Mouse (Mus musculus): ENCODE data around the gene Eml2. TPM values are rescaled to one million over a fixed set of nuclear protein-coding genes. Genes with fewer than 3 reads are reported as not detected.
A peak's percentile ranks its signal among the peaks of the same experiment; 100 is the strongest.

Eml2 gene
- total RNA-seq, 2 experiments from 2014 or later: 124 to 156 TPM

DNA sequence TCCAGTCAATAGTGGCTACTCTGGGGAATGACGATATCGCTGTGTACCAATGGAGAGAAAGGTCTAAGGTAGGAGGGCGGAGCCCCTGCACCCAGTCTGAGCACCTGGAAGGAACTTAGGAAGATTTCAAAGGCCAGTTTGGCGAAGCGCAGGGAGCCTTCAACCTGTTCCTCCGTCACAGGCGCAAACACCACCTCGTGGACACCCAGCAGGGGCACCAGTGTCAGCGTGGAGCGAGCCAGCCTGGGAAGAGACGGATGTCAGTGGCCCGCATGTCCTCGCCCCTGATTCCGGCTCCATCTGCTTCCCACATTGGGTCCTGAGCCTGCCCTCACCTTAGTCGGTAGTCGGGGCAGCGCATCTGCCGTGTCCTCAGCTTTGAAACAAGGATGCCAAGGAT, 16.8 kb upstream of the Eml2 start:
- DNase-seq (ENCODE audit: low spot score in 2 of 2): no peak
- intact Hi-C loops (cut with DNase I): no loop called here

DNA sequence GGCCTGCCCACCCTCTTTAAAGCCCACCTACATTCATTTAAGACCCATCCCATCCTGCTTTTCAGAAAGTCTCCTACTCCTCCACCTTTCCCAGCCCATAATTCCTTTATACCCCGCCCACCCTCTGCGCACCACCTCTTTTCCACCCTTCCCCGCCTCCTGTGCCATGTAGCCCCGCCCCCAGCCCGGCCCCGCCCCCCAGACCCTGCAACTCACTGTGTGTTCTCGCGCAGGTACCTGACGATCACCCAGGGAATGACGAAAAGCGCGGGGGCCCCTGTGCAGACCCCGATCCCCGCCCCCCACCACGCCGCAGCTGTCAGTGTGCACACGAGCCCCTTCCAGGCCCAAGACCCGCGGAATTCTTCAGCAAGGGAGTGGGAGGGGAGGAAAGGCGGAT, 16.1 kb upstream of the Eml2 start:
- DNase-seq (ENCODE audit: low spot score in 2 of 2): no peak
- intact Hi-C loops (cut with DNase I): no loop called here

DNA sequence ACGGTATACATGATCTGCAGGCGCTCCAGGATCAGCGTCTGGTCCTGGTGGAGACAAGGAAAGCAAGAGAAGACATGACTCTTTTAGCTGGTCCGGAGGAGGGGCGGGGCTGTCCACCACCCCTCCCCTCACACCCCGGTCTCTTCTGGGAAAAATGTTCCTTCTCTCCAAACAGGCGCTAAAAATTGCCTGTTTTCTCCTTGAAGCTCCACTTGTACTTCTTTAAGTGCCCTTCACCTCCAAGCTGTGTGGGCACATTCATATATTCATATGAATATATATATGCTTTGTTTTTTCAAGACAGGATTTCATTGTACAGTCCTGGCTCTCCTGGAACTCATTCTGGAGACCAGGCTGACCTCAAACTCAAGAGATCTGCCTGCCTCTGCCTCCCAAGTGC, 13.3 kb upstream of the Eml2 start:
- intact Hi-C loops (cut with DNase I): no loop called here

DNA sequence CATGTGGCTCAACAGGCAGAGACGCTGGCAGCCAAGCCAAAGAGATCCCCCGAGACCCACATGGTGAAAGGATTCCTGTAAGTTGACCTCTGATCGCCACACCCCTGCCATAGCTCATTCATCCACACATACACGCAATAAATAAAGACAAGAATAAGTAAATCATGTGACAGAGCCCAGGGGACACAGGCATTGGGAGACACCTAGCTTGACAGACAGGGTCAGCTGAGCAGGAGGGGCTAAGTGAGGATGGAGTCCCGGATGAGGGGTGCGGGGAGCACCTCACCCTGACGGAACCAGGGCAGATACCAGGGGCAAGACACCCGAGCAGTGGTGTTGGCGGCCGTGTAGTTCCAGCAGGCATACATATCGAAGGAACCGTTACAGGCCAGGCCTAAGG, 12.5 kb upstream of the Eml2 start:
- intact Hi-C loops (cut with DNase I): no loop called here

More for the DNA sequence above, 13.3 kb upstream of the Eml2 start:
- DNase-seq (ENCODE audit: low spot score in 2 of 2): no peak

DNA sequence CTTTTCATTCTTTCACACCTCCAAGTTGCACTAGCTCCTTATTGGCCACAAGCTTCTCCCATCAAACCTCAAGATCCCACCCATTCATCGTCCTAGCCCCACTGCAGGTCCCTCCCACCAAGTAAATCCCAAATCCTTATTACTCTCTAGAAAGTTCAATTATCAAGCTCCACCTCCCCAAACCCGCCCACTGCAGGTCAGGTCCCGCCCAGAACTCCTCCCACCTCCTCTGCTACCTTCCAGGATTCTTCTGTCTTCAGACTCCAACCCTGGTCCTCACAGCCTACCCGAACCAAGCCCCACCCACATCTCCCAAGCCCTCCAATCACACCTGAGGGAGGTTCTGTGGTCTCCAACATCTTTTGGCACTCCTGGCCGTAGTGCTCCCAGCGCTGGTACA, 12.0 kb upstream of the Eml2 start:
- no peak for DNase-seq (ENCODE audit: low spot score in 2 of 2)
- intact Hi-C loops (cut with DNase I): no loop called here

More for the DNA sequence above, 12.5 kb upstream of the Eml2 start:
- no peak for DNase-seq (ENCODE audit: low spot score in 2 of 2)

DNA sequence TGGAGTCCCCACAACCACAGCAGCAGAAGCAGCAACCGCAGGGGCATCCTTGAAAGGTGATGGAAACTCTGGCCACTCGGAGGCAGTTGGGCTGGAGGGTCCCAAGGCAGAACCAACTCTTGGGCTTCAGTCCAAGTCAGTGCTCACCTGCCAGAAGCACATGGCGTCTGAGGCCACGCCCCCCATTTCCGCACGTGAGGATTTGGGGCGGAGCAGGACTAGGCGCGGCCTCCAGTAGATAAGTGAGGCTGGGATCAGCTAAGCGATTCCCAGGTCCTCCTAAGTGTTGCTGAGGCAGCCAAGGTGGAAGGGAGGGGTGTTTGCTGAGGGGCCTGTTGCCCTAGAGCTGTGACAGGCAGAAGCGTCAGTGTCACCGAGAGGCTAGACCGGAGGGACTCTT, 11.2 kb upstream of the Eml2 start:
- no peak for DNase-seq (ENCODE audit: low spot score in 2 of 2)
- intact Hi-C loops (cut with DNase I): no loop called here

DNA sequence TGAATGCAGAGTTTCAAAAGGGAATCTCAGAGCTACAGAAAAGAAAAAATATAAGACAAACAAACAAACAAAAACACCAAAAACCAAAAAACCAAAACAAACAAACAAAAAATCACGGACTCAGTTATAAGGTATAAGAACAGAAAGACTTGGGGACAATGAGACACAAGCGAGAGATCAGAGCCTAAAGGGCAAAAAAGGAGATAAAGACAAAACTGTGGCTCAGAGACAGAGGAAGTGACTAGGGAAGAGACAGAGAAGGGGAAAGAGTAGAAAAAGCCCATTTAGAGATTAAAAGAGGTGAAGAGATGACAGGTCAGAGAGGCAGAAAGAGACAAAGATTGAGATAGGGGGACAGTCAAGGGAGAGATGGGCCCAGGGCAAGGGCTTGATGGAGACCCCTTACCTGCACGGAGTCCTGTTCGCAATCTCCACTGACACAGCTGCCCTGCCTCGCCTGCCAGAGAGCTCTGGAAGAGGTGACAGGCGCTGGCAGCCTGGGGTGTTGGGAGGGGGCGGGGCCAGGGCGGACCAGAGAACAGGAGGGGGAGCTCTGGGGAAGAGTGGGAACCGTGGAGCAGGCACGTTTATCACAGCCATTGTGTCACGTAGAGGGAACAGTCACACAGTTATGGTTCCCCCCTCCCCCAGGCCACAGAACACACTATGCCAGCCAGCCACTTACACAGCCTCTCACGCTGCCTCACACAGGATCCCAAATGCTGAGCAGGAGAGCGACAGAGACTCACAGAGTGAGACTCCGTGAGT, 10.4 kb upstream of the Eml2 start, which contains the start of gene Gipr:
Gene Gipr (minus strand): TSS at position 472 of the 768 bp plus-strand sequence.
- DNase-seq (ENCODE audit: low spot score in 2 of 2): no peak
- intact Hi-C loops (cut with DNase I): no loop called here

DNA sequence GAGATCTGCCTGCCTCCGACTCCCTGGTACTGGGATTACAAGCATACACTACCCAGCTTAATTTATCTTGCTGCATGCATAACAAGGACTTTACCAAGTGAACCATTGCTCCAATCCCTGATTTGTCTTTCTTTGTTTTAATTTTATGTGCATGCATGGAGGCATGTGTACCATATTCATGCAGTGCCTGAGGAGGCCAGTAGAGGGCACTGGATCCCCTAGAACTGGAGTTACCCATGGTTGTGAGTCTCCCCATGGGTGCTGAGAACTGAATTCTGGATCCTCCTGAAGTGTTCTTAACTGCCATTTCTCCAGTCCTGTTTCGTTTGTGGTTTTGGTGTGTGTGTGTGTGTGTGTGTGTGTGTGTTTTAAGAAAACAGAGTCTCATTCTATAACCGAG, 9.2 kb upstream of the Eml2 start:
- intact Hi-C loops (cut with DNase I): no loop called here
- no peak for DNase-seq (ENCODE audit: low spot score in 2 of 2)

DNA sequence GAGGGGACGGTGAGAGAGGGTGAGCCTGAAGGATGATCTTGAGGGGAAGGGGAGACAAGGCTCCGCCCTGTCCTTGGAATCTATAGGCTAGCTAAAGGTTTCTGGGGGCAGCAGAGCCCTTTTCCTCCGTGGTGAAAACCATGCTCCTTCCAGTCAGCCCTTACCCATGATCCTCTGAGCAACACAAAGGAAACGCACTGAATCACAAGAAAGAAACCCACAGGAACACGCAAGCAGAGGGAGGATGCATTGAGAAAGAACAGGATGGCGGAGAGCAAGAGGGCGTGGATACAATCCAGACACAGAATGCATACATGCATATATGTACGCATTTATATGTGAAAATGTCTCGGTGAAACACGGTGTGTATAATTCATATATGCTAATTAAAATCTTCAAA, 6.7 kb upstream of the Eml2 start:
- intact Hi-C loops (cut with DNase I): no loop called here
- no peak for DNase-seq (ENCODE audit: low spot score in 2 of 2)

DNA sequence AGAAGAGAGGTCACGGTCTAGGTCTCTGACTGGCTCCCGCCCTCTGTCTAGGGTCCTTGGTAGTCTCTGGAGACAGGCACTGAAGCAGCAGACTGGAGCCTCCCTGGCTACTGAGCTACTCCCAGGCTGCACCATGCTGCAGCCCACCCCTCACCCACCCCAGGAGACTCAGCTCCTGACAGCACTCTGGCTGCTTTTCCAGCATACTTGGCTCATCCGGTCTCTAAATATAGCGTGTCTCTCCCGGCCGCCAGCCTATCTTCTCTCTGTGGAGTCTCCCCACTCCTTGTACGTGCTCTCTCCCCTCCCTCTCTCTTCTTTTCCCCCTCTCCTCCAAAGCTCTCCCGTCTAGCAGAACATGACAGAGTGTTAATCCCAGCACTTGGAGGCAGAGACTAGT, 6.1 kb upstream of the Eml2 start:
- intact Hi-C loops (cut with DNase I): loop anchor here (1.0 kb wide), 1 partner anchor 14 kb away; no protein-coding TSS in a partner anchor

DNA sequence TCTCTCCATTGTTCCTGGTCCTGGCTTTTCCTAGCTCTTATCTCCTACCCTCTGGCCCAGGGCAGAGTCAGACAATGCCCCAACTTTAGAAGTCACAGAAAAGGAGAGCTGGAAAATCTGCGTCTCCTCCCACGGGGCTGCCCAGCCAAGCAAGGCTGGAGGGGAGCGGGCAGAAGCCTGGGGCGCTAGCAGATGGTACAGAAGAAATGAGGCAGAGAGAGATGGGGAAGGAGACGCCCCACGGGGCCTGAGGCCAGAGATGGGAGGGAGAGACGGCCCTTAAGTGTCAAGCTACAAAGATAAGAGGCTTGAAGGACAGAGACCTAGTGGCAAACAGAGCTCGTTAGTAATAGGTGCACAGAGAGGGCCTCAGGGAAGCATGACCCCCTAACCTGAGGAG, 4.4 kb upstream of the Eml2 start:
- intact Hi-C loops (cut with DNase I): no loop called here
- no peak for DNase-seq (ENCODE audit: low spot score in 2 of 2)

More for the DNA sequence above, 6.1 kb upstream of the Eml2 start:
- DNase-seq (ENCODE audit: low spot score in 2 of 2): peak; percentile 50 to 59

DNA sequence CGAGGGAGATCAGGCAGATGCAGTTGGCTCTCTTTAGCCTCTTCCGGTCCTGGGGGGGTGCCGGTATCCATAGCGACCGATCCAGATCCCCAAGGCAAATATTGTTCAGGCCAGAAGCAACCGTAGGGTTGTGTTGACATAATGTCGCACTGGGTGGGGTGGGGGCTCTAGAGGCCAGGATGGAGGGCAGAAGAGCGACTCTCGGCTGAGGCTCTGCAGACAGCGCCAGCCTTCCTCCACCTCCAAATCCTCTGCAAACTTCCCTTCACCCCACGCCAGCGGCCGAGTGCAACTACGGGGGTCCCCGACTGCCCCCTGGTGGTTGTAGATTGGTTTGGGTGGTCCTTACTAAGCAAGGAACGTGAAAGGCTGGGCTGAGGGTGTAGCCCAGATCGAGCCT, 3.3 kb upstream of the Eml2 start:
- intact Hi-C loops (cut with DNase I): no loop called here

DNA sequence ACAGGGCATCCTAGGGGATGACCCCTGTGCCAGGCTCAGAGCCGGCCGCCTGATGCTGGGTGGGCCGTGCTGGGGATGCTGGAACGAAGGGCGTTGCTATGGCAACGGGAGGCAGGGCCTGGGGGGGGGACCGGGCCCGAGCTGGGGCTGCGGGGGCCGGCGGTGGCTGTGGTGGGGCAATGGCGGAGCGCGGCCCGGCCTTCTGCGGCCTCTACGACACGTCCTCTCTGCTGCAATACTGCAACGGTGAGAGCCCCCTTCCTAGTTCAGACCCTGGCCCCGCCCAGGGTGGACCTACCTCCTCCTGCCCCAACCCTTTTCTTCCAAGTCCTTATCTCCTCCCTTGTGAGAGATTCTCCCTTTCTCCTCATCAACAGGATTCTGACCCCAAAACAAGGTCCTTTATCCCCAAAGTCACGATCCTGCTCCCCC, 311 bp downstream of the Eml2 start:
- intact Hi-C loops (cut with DNase I): loop anchor here (5.0 kb wide), 1 partner anchor 166 kb away; the partner anchor contains the start of gene Ercc1
- DNase-seq (ENCODE audit: low spot score in 2 of 2): peak in 1 of 2 experiments; percentile 89

More for the DNA sequence above, 3.3 kb upstream of the Eml2 start:
- DNase-seq (ENCODE audit: low spot score in 2 of 2): peak; percentile 74 to 85

DNA sequence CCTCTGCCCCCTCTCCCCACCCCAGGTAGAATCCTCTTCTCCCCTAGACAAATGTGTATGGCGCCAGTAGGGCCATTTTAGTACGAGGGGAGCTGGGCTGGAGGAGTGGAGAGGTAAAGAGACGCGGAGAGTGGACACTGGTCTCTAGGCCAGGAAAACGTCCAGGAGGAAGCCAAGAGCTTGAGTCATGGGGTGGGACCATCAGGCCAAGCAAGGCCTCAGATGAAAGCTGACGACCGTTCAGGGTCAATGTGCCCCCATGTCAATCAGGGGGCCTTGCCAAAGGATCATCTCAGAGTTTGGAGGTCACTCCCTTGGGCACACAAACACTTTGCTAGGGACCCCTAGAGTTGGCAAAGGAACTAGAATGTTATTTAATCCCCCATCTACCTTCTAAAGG, 995 bp downstream of the Eml2 start:
- DNase-seq (ENCODE audit: low spot score in 2 of 2): no peak
- intact Hi-C loops (cut with DNase I): loop anchor here (5.0 kb wide), 1 partner anchor 165 kb away; the partner anchor contains the start of gene Ercc1

DNA sequence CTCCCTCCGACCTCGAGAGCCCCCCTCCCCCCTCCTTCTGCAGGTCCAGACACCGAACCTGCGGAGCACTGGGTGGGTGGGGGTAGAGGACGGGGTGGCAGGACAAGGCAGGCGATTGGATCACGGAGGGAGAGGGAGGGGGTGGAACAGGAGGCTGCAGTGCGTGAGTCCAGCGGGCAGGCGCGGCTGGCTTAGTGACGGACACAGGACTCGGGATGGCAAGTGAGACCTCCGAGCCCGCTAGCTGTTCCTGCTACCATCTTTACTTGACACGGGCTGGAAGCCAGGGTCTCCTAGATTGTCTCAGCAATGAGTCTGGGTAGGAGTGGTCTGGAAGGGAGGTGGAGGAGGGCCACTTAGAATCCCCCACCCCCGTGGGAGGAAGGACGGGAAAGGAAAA, 1.8 kb downstream of the Eml2 start:
- peak; percentile 56 to 63 for DNase-seq (ENCODE audit: low spot score in 2 of 2)

DNA sequence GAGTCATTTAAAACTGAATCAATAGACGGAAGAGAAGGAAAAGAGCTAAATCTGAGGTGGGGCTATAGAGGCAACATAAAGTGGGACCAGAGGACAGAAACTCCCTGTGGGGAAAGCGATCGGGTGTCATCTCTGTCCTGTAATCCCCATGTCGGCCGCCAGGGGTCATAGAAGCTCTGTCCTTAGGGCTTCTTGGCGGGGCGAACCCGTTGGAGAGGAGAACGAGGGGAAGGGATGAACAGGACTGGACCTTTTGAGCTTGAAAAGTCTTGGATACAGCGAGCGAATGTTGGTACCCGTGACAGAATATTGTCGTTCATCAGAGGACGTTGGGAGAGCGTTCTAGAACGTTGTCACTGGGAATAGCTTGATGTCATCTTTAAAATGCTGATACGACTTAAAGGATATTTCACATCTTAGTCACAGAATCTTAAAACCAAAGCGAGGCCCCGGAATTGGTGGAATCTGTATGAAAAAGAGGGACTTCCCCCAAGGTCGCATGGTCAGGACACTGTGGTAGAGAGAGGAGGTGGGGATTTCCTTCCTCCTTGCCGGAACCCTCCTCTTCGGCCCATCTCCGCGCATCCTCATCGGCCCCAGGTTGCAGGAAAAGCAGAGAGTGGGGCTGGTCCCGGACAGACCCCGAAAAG, 2.3 kb downstream of the Eml2 start:
- DNase-seq (ENCODE audit: low spot score in 2 of 2): peak; percentile 83 to 87
- intact Hi-C loops (cut with DNase I): loop anchor here (5.0 kb wide), 1 partner anchor 164 kb away; the partner anchor contains the start of gene Ercc1

More for the DNA sequence above, 1.8 kb downstream of the Eml2 start:
- intact Hi-C loops (cut with DNase I): loop anchor here (5.0 kb wide), 1 partner anchor 164 kb away; the partner anchor contains the start of gene Ercc1

DNA sequence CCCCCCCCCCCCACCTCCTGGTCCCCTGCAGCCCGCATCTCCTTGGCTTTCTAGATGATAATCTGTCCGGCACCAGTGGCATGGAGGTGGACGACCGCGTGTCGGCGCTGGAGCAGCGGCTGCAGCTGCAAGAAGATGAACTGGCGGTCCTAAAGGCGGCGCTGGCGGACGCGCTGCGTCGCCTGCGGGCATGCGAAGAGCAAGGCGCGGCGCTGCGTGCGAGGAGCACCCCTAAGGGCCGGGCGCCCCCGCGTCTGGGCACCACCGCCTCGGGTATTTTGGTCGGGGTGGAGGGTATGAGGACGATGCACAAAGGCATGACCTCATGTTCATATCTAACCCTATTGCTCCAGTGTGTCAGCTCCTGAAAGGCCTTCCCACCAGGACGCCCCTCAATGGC, 3.0 kb downstream of the Eml2 start:
- intact Hi-C loops (cut with DNase I): loop anchor here (5.0 kb wide), 1 partner anchor 163 kb away; the partner anchor contains the start of gene Ercc1
- DNase-seq (ENCODE audit: low spot score in 2 of 2): peak; percentile 62 to 66

DNA sequence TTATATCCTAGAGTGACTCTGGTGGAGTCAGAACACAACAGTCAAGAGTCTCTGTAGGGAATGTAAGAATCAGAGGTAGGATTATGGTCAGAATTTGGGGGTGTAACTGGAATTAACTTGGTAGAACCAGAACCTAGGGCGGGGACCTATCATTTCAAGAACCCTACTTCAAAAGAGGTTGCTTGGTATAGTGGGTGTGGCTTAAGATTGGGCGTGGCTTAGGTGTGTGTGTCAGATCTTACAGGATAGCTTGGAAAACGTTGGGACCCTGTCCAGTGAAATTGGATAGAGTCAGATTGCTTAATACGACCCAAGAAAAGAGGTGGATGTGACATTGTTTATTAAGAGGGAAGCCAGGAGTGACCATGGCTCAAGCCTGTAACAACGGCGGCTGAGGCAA, 3.7 kb downstream of the Eml2 start:
- no peak for DNase-seq (ENCODE audit: low spot score in 2 of 2)
- intact Hi-C loops (cut with DNase I): loop anchor here (5.0 kb wide), 1 partner anchor 162 kb away; the partner anchor contains the start of gene Ercc1

DNA sequence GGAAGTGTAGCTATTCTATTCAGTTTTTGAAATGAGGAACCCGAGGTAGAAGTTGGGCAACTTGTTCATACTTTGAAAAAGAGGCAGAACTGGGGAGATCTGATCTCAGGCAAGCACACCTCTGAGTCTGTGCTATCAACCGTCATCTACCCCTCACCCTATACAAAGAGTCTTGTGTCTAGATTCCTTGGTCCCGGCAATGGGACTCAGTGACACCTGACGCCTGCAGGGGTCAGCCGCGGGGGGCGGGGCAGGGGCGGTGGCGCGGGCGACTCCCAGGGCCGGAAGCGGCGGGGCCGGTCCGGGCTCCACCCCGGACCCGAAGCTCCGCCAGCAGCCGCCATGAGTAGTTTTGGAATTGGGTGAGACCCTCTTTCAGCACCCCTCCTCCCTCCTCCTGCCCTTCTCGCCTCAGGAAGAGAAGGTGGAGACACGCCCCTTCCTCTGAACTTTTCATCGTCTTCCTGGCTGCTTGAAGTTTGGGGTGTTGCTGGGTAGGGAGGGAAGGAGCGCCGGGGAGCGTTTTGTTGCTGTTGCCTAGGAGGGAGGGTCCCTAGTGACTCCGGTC, 4.7 kb downstream of the Eml2 start:
- no peak for DNase-seq (ENCODE audit: low spot score in 2 of 2)
- intact Hi-C loops (cut with DNase I): no loop called here

DNA sequence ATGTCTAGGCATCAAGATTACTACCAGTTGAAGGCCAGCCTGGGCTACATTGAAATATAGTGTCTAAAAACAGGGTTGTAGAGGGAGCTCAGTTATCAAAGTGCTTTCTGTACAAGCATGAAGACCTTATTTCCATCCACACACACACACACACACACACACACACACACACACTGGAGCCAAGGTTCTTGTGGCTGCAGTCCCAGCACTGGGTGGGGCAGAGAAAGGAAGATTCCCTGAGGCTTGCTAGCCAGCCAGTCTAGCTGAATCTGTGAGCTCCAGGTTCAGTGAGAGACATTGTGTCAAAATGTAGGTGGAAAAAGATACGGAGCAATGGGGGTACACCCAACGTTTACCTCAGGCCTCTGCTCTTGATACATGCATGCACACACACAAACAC, 8.0 kb downstream of the Eml2 start:
- DNase-seq (ENCODE audit: low spot score in 2 of 2): no peak
- intact Hi-C loops (cut with DNase I): no loop called here

All from left cerebral cortex, postnatal 36 days (tissue).